Mouse (Mus musculus) bone marrow, adult 2 months (tissue): Measurements from ENCODE around the gene Glrx.

ENCODE experiments used
- CTCF ChIP-seq: fragments of 200-500 bp; IDR thresholded peaks from 2 replicates; pipeline ENCODE4 v1.5.1; 2011; ENCODE audit warnings: low read length, control low read depth; ENCODE audit not compliant: control insufficient read depth, insufficient read depth
- POLR2A ChIP-seq: fragments of 200-500 bp; IDR thresholded peaks from 2 replicates; pipeline ENCODE4 v1.6.1; 2011; ENCODE audit warnings: low read depth, mild to moderate bottlenecking, control low read depth, low read length, borderline replicate concordance; ENCODE audit not compliant: control insufficient read depth

DNA sequence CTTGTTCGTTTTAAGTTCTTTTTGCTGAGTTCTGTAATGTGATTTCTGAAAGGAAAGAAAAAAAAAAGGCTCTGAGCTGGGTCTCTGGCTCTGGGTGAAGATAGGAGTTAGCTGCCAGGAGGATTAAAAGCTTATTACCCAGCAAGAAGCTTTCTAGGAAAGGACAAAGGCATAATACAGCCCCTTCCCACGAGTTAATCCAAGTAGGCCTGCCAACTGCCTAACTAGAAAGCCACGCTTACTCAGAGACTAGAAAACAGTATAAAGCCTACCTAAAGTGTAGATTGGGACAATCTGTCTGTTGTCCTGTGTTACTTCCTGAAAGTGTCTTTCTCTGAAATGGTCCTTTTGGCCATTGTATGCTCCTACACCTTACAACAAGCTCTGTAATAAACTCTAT lies 21.2 kb upstream of the Glrx start:
- TF ChIP-seq CTCF: no peak
- no peak for TF ChIP-seq POLR2A
